Mouse (Mus musculus): ENCODE results near the gene Ppp1r9a. TPM values are rescaled to one million over a fixed set of nuclear protein-coding genes. Genes with fewer than 3 reads are reported as not detected.

The Ppp1r9a gene
- total RNA-seq, 2 experiments from 2014 or later, result 67.0 to 67.4 TPM

DNA sequence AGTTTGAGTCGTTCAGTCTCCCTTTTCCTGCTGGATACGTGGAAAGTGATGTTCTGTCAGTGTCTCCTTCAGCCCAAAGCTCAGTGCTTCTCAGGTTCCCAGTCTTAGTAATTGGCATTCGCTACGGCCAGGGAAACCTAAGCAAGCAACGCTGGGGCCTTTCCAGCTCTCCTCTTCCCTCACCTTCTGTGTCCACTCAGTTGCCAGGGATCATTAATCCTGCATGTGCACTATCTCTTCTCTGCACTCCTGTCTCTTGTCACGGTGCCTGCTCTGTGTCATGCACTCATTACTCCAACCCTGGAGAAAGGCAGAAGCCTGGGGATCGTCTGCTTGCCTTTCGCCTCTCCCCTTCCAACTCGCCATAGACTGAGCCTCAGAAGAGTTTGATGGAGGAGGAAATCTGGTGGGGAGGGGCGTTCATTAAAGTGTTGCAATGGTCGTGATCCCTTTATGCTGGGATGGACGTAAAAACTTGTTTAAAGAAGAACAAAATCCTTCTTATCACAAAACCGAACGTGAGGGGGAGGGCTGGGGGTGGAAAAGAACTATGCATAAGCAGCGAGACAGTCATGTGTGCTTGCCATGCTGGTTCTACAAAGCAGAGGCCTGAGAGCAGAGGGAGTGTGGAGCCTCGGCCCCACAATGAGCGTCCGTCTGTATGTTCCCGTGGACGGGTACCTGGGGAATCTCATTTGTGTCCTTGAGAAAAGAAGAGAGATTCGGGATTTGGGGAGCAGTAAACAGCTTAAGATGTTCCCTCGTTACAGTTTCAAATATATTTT is 103.0 kb downstream of the Ppp1r9a start:
- DNase-seq (ENCODE audit: low spot score in 2 of 2), result no peak

DNA sequence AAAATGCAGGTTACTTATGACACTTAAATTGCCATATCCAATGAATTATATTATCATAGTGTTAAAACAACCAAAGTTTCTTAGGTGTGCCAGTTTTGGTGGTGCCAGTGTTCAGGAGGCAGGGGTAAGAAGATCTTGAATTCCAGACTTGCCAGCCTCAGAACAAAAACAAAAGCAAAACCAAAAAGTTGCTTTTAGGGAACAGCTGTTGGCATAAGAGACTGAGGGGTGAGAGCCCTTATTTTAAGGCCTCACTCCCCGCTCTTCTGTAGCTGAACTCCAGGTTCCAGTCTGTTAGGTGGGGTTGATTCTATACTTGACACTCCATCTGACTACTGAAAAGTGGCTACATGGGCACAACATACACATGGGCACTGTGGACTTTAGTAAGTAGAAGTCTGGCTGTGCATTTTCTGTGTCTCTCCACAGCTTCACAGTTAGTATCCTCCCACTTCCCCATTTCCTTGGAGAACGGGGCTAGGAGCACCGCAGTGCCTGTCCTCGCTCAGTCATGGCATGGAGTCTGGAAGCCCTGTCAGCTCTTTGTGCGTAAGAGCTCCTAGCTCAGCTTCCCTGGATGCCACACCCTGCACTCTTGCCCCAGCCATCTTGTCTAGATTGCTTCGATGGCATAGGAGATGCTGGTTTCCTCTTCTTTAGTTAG is 103.7 kb downstream of the Ppp1r9a start:
- DNase-seq (ENCODE audit: low spot score in 2 of 2), result no peak

- DNase-seq (ENCODE audit: low spot score in 2 of 2), result no peak
These were observed 105.4 kb downstream of the Ppp1r9a start for GRCm38 (mm10) chr6:5008166-5008565.

- DNase-seq (ENCODE audit: low spot score in 2 of 2), result no peak
These were observed 105.9 kb downstream of the Ppp1r9a start for GRCm38 (mm10) chr6:5008603-5009002.

GRCm38 (mm10) chr6:5010553-5011416 is 108.1 kb downstream of the Ppp1r9a start:
- no peak for DNase-seq (ENCODE audit: low spot score in 2 of 2)

DNA sequence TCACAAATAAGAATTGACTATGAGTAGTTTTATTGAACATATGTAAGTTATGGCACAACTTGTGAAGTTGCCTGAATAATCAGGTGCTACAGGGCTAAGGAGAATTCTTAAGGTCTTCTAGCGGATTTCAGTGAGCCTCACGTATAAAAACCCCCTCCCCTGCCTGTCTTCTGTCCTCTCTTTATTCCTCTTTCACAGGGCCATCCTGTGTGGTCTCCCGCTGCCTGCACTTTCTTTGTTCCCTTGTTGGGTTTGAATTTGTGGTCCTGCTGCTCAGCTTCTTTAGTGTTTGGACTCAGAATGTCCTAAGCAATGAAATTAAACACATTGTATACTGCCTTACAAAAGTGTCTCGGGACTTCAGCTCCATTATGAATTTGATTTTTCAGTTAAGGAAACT is 110.1 kb downstream of the Ppp1r9a start:
- DNase-seq (ENCODE audit: low spot score in 2 of 2), result no peak

GRCm38 (mm10) chr6:5014567-5014966 is 111.8 kb downstream of the Ppp1r9a start:
- no peak for DNase-seq (ENCODE audit: low spot score in 2 of 2)

DNA sequence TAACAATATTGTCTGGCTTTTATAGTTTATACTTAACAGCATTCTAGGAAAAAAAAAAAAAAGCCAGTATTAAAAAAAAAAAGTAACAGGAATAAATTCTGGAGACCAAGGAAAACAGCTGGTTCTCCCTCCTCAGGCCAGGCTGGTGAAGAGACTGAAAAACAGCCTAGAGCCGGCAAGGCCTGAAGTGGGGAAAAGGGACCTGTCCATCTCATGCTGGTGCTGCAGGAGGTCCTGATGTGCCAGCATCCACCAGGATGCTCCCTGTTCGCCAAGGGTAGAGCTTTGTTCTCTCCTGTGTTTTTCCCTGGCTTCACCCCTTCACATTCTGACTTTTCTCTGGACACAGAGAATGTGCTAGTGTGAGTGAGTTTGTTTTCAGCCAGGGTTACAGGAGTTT is 112.5 kb downstream of the Ppp1r9a start:
- DNase-seq (ENCODE audit: low spot score in 2 of 2), result no peak

DNA sequence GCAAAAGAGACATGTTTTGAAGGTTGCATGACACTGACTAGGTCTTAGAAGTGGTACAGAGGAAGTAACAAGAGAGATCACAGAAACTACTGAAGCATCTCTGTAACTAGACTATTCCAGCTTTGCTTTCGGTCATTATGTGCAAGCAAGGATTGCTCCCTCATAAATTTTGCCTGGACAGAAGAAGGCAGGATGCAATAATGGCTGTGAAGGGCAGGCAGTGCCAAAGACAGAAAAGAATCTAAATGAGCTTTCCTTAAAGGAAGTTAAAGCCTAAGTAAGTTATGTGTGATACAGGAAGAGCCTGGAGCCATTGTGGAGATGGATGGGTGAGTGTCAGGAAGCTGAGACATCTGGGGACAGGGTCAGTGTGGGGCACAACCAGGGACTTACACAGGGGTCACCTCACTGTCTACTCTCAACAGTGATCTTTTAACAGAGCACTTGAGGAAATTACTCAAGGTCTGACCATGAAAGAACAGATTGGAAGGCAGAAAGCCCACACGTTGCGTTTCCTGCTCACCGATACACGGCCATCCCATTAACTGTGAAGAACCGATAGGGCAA is 115.3 kb downstream of the Ppp1r9a start:
- DNase-seq (ENCODE audit: low spot score in 2 of 2), result no peak

GRCm38 (mm10) chr6:5019208-5019607 is 116.5 kb downstream of the Ppp1r9a start:
- DNase-seq (ENCODE audit: low spot score in 2 of 2), result no peak

- DNase-seq (ENCODE audit: low spot score in 2 of 2), result no peak
These were observed 117.3 kb downstream of the Ppp1r9a start for GRCm38 (mm10) chr6:5019969-5020368.

DNA sequence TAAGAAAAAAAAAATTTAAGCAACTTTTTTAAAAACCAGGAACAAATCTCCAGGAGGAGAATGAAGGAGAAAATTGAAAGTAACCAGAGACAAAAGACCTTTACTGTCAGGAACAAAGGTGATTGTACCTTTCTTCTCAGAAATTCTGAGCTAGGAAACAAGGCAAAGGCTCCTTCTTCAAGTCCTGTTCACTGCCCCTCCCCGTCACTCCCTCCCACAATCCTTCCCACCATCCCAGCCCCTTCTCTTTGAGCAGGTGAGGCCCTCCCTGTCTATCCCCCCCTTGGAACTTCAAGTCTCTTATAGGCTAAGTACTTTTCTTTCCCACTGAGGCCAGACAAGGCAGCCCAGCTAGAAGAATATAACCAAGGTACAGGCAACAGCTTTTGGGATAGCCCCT is 117.8 kb downstream of the Ppp1r9a start:
- no peak for DNase-seq (ENCODE audit: low spot score in 2 of 2)

- DNase-seq (ENCODE audit: low spot score in 2 of 2), result no peak
These were observed 120.0 kb downstream of the Ppp1r9a start for GRCm38 (mm10) chr6:5022677-5023076.

GRCm38 (mm10) chr6:5024893-5025292 is 122.2 kb downstream of the Ppp1r9a start:
- no peak for DNase-seq (ENCODE audit: low spot score in 2 of 2)

DNA sequence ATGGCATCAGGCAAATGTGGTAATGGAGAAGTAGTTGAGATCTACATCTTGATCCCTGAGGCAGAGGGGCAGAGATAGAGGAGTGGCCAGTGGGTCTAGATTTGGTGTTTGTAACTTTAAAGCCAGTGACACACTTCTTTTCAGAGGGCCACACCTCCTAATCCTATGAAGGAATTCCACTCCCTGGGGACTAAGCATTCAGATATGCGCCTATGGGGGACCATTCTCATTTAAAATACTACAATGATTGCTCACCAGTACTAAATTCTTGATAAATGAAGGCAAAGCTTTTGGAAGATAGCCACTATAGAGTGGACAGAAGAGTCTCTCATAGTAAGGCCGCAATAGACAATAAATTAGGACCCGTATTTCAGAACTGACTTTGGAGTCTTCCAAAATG is 124.1 kb downstream of the Ppp1r9a start:
- DNase-seq (ENCODE audit: low spot score in 2 of 2), result no peak

DNA sequence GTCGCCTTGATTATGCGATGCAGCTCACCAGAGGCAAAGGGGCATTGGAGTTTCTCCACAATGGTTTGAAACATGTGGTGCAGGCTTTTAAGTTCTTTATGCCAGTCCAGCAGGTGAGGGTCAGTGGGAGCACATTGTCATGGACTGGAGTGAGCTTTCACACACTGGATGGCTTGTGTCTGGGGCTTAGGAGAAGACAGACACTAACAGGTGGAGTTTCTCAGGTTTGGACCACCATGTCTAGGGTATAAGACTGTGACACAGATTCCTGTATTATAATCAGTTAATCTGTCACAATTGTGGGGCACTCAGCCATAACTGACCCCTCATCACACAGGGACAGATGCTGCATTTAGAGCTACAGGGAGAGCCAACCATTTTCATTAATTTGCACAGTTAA is 124.5 kb downstream of the Ppp1r9a start:
- no peak for DNase-seq (ENCODE audit: low spot score in 2 of 2)

- no peak for DNase-seq (ENCODE audit: low spot score in 2 of 2)
These were observed 125.1 kb downstream of the Ppp1r9a start for GRCm38 (mm10) chr6:5027801-5028200.

DNA sequence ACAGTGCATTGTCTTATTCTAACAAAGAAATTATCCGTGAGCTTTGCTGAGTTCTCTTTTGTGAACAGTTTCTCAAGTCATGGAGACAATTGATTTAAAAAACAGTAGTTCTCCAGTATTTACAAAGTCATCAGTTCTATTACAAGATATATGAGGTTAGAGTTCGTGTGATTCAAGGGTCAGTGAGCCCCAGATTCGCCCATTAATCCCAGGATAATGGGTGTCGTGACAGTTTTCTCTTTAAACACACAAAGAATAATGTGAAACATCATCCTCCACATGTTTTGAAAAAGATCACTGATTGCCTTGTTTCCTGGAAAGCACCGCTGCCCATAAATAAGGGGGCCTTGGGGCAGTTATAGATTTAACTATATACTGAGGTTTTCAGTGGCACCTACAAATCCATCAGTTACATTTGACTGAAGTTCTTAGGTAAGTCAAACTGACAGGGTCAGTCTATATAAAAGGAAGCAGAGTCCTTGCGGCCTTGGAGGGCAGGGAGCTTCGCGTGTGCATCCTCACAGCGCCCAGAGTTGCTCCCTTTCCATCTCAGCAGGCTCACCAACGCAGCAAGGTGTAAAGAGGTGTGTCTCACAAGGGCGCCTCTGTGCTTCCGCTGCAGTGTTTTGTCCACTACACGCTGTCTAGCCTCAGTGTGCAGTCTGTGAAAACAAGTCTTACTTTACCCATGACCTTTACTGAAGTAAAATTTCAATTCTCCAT is 126.6 kb downstream of the Ppp1r9a start:
- no peak for DNase-seq (ENCODE audit: low spot score in 2 of 2)

GRCm38 (mm10) chr6:5029956-5030355 is 127.2 kb downstream of the Ppp1r9a start:
- no peak for DNase-seq (ENCODE audit: low spot score in 2 of 2)

DNA sequence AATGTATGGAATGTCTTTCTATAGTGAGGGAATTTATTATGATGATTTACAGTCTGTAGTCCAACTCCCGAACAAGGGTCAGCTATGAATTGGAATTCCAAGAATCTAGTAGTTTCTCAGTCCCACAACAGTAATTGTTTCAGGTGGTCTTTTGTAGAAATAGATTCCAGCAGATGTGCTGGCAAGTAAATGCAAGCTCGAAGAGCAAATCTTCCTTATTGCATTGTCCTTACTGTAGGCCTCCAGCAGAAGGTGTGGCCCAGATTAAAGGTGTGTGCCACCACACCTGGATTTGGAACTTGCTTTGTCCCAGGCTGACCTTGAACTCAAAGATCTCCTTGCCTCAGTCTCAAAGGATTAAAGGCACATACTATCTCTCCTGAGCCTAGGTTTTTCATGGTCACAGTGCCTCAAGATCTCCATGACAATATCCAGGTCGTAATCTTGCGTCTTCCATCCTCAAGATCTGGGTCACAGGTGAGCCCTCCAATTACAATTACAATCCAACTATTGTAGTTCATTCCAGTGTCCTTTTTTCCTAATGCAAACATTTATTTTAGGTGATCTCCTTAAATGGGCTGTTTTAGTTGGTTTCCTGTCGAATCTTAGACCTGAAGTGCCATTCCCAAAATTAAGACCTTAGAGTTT is 130.4 kb downstream of the Ppp1r9a start:
- no peak for DNase-seq (ENCODE audit: low spot score in 2 of 2)

Measured in adrenal gland, postnatal 4 days (tissue).